Mouse (Mus musculus) CH12.LX (cell line): ENCODE data around the gene Emc4.

ENCODE experiments used
- CHD2 ChIP-seq: IDR thresholded peaks from 2 replicates; pipeline ENCODE4 v1.6.1; 2011; ENCODE audit warnings: low read length, improper control_type of control experiment
- CTCF ChIP-seq, 2 experiments: IDR thresholded peaks in 1 of 2; conservative IDR thresholded peaks in 1 of 2; 2 replicates each; pipeline ENCODE4 v1.5.1; 2011 to 2012; ENCODE audit warnings: low read depth in 2 of 2, low read length in 2 of 2, improper control_type of control experiment in 1 of 2, inconsistent platforms in 1 of 2, mild to moderate bottlenecking in 1 of 2, moderate library complexity in 1 of 2
- E2F4 ChIP-seq: IDR thresholded peaks from 2 replicates; pipeline ENCODE4 v1.6.1; 2011; ENCODE audit warnings: low read depth, low read length, improper control_type of control experiment; ENCODE audit not compliant: insufficient replicate concordance
- HCFC1 ChIP-seq: IDR thresholded peaks from 2 replicates; pipeline ENCODE4 v1.6.1; 2012; ENCODE audit warnings: low read depth, mild to moderate bottlenecking, inconsistent platforms, low read length, improper control_type of control experiment
- KAT2A ChIP-seq: IDR thresholded peaks from 2 replicates; pipeline ENCODE4 v1.6.1; 2012; ENCODE audit warnings: low read length, improper control_type of control experiment, inconsistent platforms; ENCODE audit not compliant: insufficient replicate concordance
- MEF2A ChIP-seq: IDR thresholded peaks from 2 replicates; pipeline ENCODE4 v1.6.1; 2014; ENCODE audit warnings: low read depth, mild to moderate bottlenecking, inconsistent platforms, low read length, improper control_type of control experiment, borderline replicate concordance
- POLR2A ChIP-seq: IDR thresholded peaks from 2 replicates; pipeline ENCODE4 v1.6.1; 2011; ENCODE audit warnings: low read depth, mild to moderate bottlenecking, improper control_type of control experiment, low read length
- SMC3 ChIP-seq: IDR thresholded peaks from 2 replicates; pipeline ENCODE4 v1.6.1; 2011; ENCODE audit warnings: low read depth, low read length, improper control_type of control experiment

- TF ChIP-seq CTCF (conservative IDR thresholded peaks at IDR 0.05 in 1 of 2, IDR thresholded peaks at IDR 0.05 in 1 of 2; ENCODE audit: low read depth in 2 of 2, low read length in 2 of 2): no peak
- TF ChIP-seq SMC3: no peak
- TF ChIP-seq E2F4: no peak
- no peak for TF ChIP-seq POLR2A
- TF ChIP-seq KAT2A: no peak
- no peak for TF ChIP-seq HCFC1
- TF ChIP-seq MEF2A: no peak
- no peak for TF ChIP-seq CHD2
Measured at GRCm38 (mm10) chr2:112381219-112381618, 13.4 kb upstream of the Emc4 start.
